Mouse (Mus musculus): Measurements from ENCODE around the gene Idh1.
"Not testable (repeated sequence)": the region's sequence is repeated elsewhere in the genome, so short reads cannot be mapped to it uniquely, and the experiment has no call there.

Idh1 gene

GRCm38 (mm10) chr1:65186287-65187073 is at the start of gene Idh1, which contains the start of gene Pikfyve:
Gene Idh1, minus strand, starts transcription at chr1:65186500.
Gene Pikfyve, plus strand, starts transcription at chr1:65186683.
- peak; percentile 99 for DNase-seq

GRCm38 (mm10) chr1:65230566-65230965 is 44.3 kb upstream of the Idh1 start:
- DNase-seq: no peak

GRCm38 (mm10) chr1:65229768-65230167 is 43.5 kb upstream of the Idh1 start:
- not testable (repeated sequence) for DNase-seq

- DNase-seq: no peak
These were observed 41.4 kb upstream of the Idh1 start for GRCm38 (mm10) chr1:65227681-65228080.

- no peak for DNase-seq
These were observed 37.4 kb upstream of the Idh1 start for GRCm38 (mm10) chr1:65223654-65224053.

GRCm38 (mm10) chr1:65217972-65218371 is 31.7 kb upstream of the Idh1 start:
- no peak for DNase-seq

GRCm38 (mm10) chr1:65217567-65217966 is 31.3 kb upstream of the Idh1 start:
- DNase-seq: no peak

- no peak for DNase-seq
These were observed 26.9 kb upstream of the Idh1 start for GRCm38 (mm10) chr1:65213214-65213613.

GRCm38 (mm10) chr1:65204299-65204698 is 18.0 kb upstream of the Idh1 start:
- no peak for DNase-seq

- no peak for DNase-seq
These were observed 12.6 kb upstream of the Idh1 start for GRCm38 (mm10) chr1:65198861-65199260.

GRCm38 (mm10) chr1:65198425-65198824 is 12.1 kb upstream of the Idh1 start:
- DNase-seq: no peak

GRCm38 (mm10) chr1:65193226-65193625 is 6.9 kb upstream of the Idh1 start:
- DNase-seq: no peak

- DNase-seq: no peak
These were observed 3.9 kb upstream of the Idh1 start for GRCm38 (mm10) chr1:65190172-65190571.

GRCm38 (mm10) chr1:65187074-65187430 is 752 bp upstream of the Idh1 start:
- DNase-seq: no peak

GRCm38 (mm10) chr1:65185524-65186205 is 635 bp downstream of the Idh1 start:
- no peak for DNase-seq

- DNase-seq: no peak
These were observed 1.3 kb downstream of the Idh1 start for GRCm38 (mm10) chr1:65185011-65185410.

GRCm38 (mm10) chr1:65183994-65184393 is 2.3 kb downstream of the Idh1 start:
- DNase-seq: no peak

- no peak for DNase-seq
These were observed 4.8 kb downstream of the Idh1 start for GRCm38 (mm10) chr1:65181459-65181858.

GRCm38 (mm10) chr1:65179634-65180249 is 6.6 kb downstream of the Idh1 start:
- peak; percentile 56 for DNase-seq

GRCm38 (mm10) chr1:65178902-65179432 is 7.3 kb downstream of the Idh1 start:
- DNase-seq: peak; percentile 88

- peak; percentile 92 for DNase-seq
These were observed 8.0 kb downstream of the Idh1 start for GRCm38 (mm10) chr1:65178126-65178901.

- no peak for DNase-seq
These were observed 8.8 kb downstream of the Idh1 start for GRCm38 (mm10) chr1:65177452-65177851.

- no peak for DNase-seq
These were observed 9.4 kb downstream of the Idh1 start for GRCm38 (mm10) chr1:65176912-65177311.
